11 mouse cellular contexts compared by ENCODE assay signal in the genomic region with DNA sequence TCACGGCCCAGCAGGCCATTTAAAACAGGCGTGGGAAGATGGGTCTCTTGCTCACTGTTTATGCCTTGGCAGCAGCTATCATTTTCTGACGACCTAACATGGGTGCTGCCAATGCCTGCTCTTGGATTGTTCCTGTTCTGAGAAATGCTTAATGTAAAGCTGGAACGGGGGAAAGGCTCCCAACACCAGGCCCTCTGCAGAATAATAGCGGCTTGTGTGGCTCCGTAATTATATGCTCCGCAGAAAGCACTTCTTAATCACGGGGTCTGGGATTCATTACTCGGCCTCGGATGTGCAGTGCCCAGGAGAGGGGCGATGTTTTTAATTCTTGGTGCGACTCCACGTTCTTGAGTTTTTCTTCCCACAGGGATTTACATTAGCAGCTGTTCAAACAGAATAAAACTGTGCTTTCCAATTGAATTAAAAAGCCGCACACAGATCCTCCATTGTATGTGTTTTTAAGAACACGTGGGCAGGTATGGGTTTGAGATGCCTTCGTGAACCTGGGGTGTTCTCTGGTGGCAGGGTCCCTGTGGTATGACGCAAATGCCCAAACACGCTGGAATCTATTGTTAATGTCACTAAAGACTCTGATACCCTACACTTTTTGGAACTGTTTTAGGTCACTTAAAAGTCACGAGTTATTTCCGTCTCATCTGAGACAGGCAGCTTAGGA.
DNase-seq lines count a peak whose midpoint lies in the region; ATAC-seq and TF ChIP-seq lines count a peak whose summit lies in the region.
"Had no signal": no experiment of that assay in that cellular context is flagged by ENCODE, and none has a peak within 500 bp of the region (broad histone marks: within the 10 kb centered on the region; RNA-seq: fewer than 3 reads in every experiment).

No protein-coding gene starts in this region.

- peaks cover 26% of the 10 kb centered on the region; the same call in 1 of the 2 replicates for H3K4me1 ChIP-seq in intestine, embryonic 15.5 days (replicated peaks)
- H3K4me1 ChIP-seq in intestine, postnatal 0 days (replicated peaks; ENCODE audit: control insufficient read depth, insufficient read depth, low read length): no peaks in the 10 kb centered on the region
- H3K4me1 ChIP-seq in embryonic facial prominence, embryonic 15.5 days: peaks cover 74% of the 10 kb centered on the region
- H3K4me1 ChIP-seq in hindbrain, embryonic 13.5 days (replicated peaks): peaks cover 55% of the 10 kb centered on the region
- H3K4me1 ChIP-seq in midbrain, embryonic 16.5 days (ENCODE audit: control insufficient read depth, insufficient read depth, low read length): peaks cover 21% of the 10 kb centered on the region

- WGBS in intestine, embryonic 15.5 days: 66% methylated on average over 20 of the region's 20 CpGs
- 77% methylated on average over 20 of the region's 20 CpGs for WGBS in intestine, postnatal 0 days
- 23% methylated on average over 20 of the region's 20 CpGs for WGBS in embryonic facial prominence, embryonic 15.5 days
- WGBS in hindbrain, embryonic 13.5 days: 56% methylated on average over 20 of the region's 20 CpGs
- WGBS in midbrain, embryonic 16.5 days: 46% methylated on average over 20 of the region's 20 CpGs

- no peak overlapping the region for H3K4me2 ChIP-seq in intestine, embryonic 15.5 days (replicated peaks)
- no peak overlapping the region for H3K4me2 ChIP-seq in intestine, postnatal 0 days (replicated peaks; ENCODE audit: low read depth)
- H3K4me2 ChIP-seq in embryonic facial prominence, embryonic 15.5 days (replicated peaks): no peak overlapping the region
- H3K4me2 ChIP-seq in hindbrain, embryonic 13.5 days: no peak overlapping the region
- H3K4me2 ChIP-seq in midbrain, embryonic 16.5 days (ENCODE audit: low read length): no peak overlapping the region

- H3K27me3 ChIP-seq in intestine, embryonic 15.5 days (replicated peaks): no peaks in the 10 kb centered on the region
- H3K27me3 ChIP-seq in intestine, postnatal 0 days (replicated peaks; ENCODE audit: control insufficient read depth, insufficient read depth, low read length): no peaks in the 10 kb centered on the region
- no peaks in the 10 kb centered on the region for H3K27me3 ChIP-seq in embryonic facial prominence, embryonic 15.5 days
- H3K27me3 ChIP-seq in hindbrain, embryonic 13.5 days: no peaks in the 10 kb centered on the region
- no peaks in the 10 kb centered on the region for H3K27me3 ChIP-seq in midbrain, embryonic 16.5 days (ENCODE audit: control insufficient read depth, insufficient read depth, low read depth, low read length)

- H3K4me3 ChIP-seq in intestine, embryonic 15.5 days (replicated peaks): no peak overlapping the region
- no peak overlapping the region for H3K4me3 ChIP-seq in intestine, postnatal 0 days (ENCODE audit: low read depth, low read length)
- no peak overlapping the region for H3K4me3 ChIP-seq in embryonic facial prominence, embryonic 15.5 days (replicated peaks)
- no peak overlapping the region for H3K4me3 ChIP-seq in hindbrain, embryonic 13.5 days
- no peak overlapping the region for H3K4me3 ChIP-seq in midbrain, embryonic 16.5 days (ENCODE audit: low read depth, low read length)

- 0 out of 2 replicates have a peak overlapping the region, but pooled peaks have one; percentile 6 for H3K27ac ChIP-seq in intestine, embryonic 15.5 days
- no peak overlapping the region for H3K27ac ChIP-seq in intestine, postnatal 0 days (ENCODE audit: low read depth, low read length)
- peak overlapping the region; percentile 87 for H3K27ac ChIP-seq in embryonic facial prominence, embryonic 15.5 days (replicated peaks)
- peak overlapping the region; percentile 85 for H3K27ac ChIP-seq in hindbrain, embryonic 13.5 days
- peak overlapping the region; percentile 79 for H3K27ac ChIP-seq in midbrain, embryonic 16.5 days (ENCODE audit: low read length)

- no peak for TF ChIP-seq CTCF in intestine, postnatal 0 days (IDR thresholded peaks at IDR 0.05; ENCODE audit: low read depth)

- H3K9me3 ChIP-seq in intestine, embryonic 15.5 days: no peaks in the 10 kb centered on the region
- H3K9me3 ChIP-seq in intestine, postnatal 0 days (ENCODE audit: control insufficient read depth): no peaks in the 10 kb centered on the region
- H3K9me3 ChIP-seq in embryonic facial prominence, embryonic 15.5 days (replicated peaks): no peaks in the 10 kb centered on the region
- no peaks in the 10 kb centered on the region for H3K9me3 ChIP-seq in hindbrain, embryonic 13.5 days
- no peaks in the 10 kb centered on the region for H3K9me3 ChIP-seq in midbrain, embryonic 16.5 days (replicated peaks; ENCODE audit: control insufficient read depth, low read length, poor library complexity, severe bottlenecking)

- no peak overlapping the region for H3K9ac ChIP-seq in intestine, embryonic 15.5 days
- H3K9ac ChIP-seq in intestine, postnatal 0 days (ENCODE audit: low read depth, low read length): no peak overlapping the region
- no peak overlapping the region for H3K9ac ChIP-seq in embryonic facial prominence, embryonic 15.5 days
- peak overlapping the region; percentile 46 for H3K9ac ChIP-seq in hindbrain, embryonic 13.5 days
- H3K9ac ChIP-seq in midbrain, embryonic 16.5 days (ENCODE audit: low read depth, low read length): peak overlapping the region; percentile 32; the same call in 1 of the 2 replicates

- DNase-seq in urinary bladder, postnatal 36 days (ENCODE audit: low spot score in 2 of 2): no peak
- DNase-seq in T-cell, adult 2 months (ENCODE audit: low spot score): no peak
- no peak for DNase-seq in kidney, postnatal 4 days
- DNase-seq: adrenal gland, postnatal 14 days; heart, adult 18-20 months; layer of hippocampus, adult 9-11 months had no signal

- H3K36me3 ChIP-seq in intestine, embryonic 15.5 days: 0 out of 2 replicates have a peak, but pooled peaks cover 7% of the 10 kb centered on the region
- peaks cover 22% of the 10 kb centered on the region for H3K36me3 ChIP-seq in intestine, postnatal 0 days (ENCODE audit: control insufficient read depth, insufficient read depth)
- H3K36me3 ChIP-seq in embryonic facial prominence, embryonic 15.5 days: peaks cover 19% of the 10 kb centered on the region
- H3K36me3 ChIP-seq in hindbrain, embryonic 13.5 days: peaks cover 56% of the 10 kb centered on the region
- peaks cover 4% of the 10 kb centered on the region; the same call in 1 of the 2 replicates for H3K36me3 ChIP-seq in midbrain, embryonic 16.5 days (ENCODE audit: control insufficient read depth, insufficient read depth, low read length)

- ATAC-seq in intestine, embryonic 15.5 days: no peak
- ATAC-seq in intestine, postnatal 0 days: no peak
- peak; percentile 85 for ATAC-seq in embryonic facial prominence, embryonic 15.5 days (ENCODE audit: insufficient number of reproducible peaks, low FRiP score, low TSS enrichment, low read depth)
- ATAC-seq in hindbrain, embryonic 13.5 days (ENCODE audit: low FRiP score): peak; percentile 50; the same call in 1 of the 2 replicates
- peak; percentile 43 for ATAC-seq in midbrain, embryonic 16.5 days

Comparison
In these comparisons a context has a peak if more than half of its experiments do, and no peak if none do; other contexts are left out.
1. ATAC-seq: peak in embryonic facial prominence, embryonic 15.5 days (single experiment), hindbrain, embryonic 13.5 days (single experiment) and midbrain, embryonic 16.5 days (single experiment); none in intestine, embryonic 15.5 days (single experiment) and intestine, postnatal 0 days (single experiment).
2. H3K9ac ChIP-seq: peak in hindbrain, embryonic 13.5 days (single experiment) and midbrain, embryonic 16.5 days (single experiment); none in intestine, embryonic 15.5 days (single experiment), intestine, postnatal 0 days (single experiment) and embryonic facial prominence, embryonic 15.5 days (single experiment).